Mouse (Mus musculus): ENCODE measurements around the gene Cbfa2t3.

DNA sequence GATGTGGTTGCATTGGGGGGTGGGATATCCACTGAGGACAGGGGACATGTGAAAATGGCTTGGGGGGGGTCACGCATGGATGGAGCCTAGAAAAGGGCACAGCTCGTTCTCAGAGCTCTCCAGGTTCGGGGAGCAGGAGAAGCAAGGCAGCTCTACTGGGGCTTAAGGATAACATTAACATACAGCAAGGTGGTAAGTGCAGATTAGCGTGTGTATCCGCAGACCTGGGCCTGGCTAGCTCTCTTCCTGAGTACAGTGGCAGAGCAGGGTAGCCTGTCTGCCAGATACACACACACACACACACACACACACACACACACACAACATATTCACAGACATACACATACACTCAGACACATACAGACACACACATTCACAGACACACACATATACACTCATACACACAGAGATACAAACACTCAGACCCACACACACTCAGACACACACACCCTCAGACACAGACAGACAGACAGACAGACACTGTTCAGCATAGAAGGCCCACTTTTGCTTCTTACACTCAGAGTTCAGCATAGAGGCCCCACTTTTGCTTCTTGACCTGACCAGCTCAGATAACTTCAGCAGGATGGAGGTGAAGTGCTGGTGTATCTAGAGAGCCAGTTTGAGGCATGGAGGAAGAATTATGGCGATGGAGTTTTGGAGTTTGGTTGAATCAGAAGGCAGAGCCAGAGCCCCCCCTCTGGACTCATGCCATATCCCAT, 80.1 kb downstream of the Cbfa2t3 start:
- TF ChIP-seq CTCF (IDR thresholded peaks at IDR 0.05; ENCODE audit: borderline replicate concordance, insufficient read depth, low read length) (no peak), POLR2A (IDR thresholded peaks at IDR 0.05; ENCODE audit: low read depth, low read length) (no peak)
